Mouse (Mus musculus) neural tube, embryonic 12.5 days (tissue): ENCODE measurements around the gene Dstyk. TPM values are rescaled to one million over a fixed set of nuclear protein-coding genes. Genes with fewer than 3 reads are reported as not detected.
A peak's percentile ranks its signal among the peaks of the same experiment; 100 is the strongest.

Experiments
- ATAC-seq: fragments of 200-750 bp; cut with Nextera tagmentation; 2 replicates; pipeline ENCODE4 v1.8.0; 2017; ENCODE audit warnings: low read depth, mild to moderate bottlenecking, moderate TSS enrichment, moderate library complexity; ENCODE audit not compliant: low FRiP score
- H3K27ac ChIP-seq: fragments of 300-500 bp; sonication (generic); 2 replicates; pipeline ENCODE4 v1.5.1; 2016
- H3K27me3 ChIP-seq: fragments of 300-500 bp; sonication (generic); replicated peaks from 2 replicates; pipeline ENCODE4 v1.6.1; 2016; ENCODE audit warnings: mild to moderate bottlenecking
- H3K36me3 ChIP-seq: fragments of 300-500 bp; sonication (generic); 2 replicates; pipeline ENCODE4 v1.6.1; 2016; ENCODE audit warnings: mild to moderate bottlenecking
- H3K4me1 ChIP-seq: fragments of 300-500 bp; sonication (generic); 2 replicates; pipeline ENCODE4 v1.6.1; 2016
- H3K4me2 ChIP-seq: fragments of 300-500 bp; sonication (generic); replicated peaks from 2 replicates; pipeline ENCODE4 v1.6.1; 2016; ENCODE audit warnings: mild to moderate bottlenecking
- H3K4me3 ChIP-seq: fragments of 300-500 bp; sonication (generic); 2 replicates; pipeline ENCODE4 v1.5.1; 2016
- H3K9ac ChIP-seq: fragments of 300-500 bp; sonication (generic); 2 replicates; pipeline ENCODE4 v1.6.1; 2016; ENCODE audit warnings: mild to moderate bottlenecking
- H3K9me3 ChIP-seq: fragments of 300-500 bp; sonication (generic); 2 replicates; pipeline ENCODE4 v1.6.1; 2016; ENCODE audit warnings: mild to moderate bottlenecking
- WGBS: fragments of 180-500 bp; shearing (Covaris S2); methylation state at CpG from one replicate; pipeline ENCODE4 v1.1.7; 2016; 5-methylcytosine and 5-hydroxymethylcytosine counted together
- polyA plus RNA-seq: library from polyadenylated mRNA; unstranded; fragments of >200 nt; fragmentation: Nextera tagmentation; extraction: Ambion mirVana; gene quantifications from 2 replicates; pipeline ENCODE4 v1.2.1, GENCODE M21; 2016

The Dstyk gene
- 12.3 and 12.6 TPM in 2 replicates for polyA plus RNA-seq

GRCm38 (mm10) chr1:132417319-132418251 lies at the start of gene Dstyk:
TSS of gene Dstyk (plus strand) at chr1:132417555.
- peak within 1 kb of the TSS; percentile 80 for H3K4me2 ChIP-seq
- H3K4me1 ChIP-seq, result peaks cover 15% of the 10 kb centered on the region
- peak within 1 kb of the TSS; percentile 73 for H3K4me3 ChIP-seq
- under 1% methylated on average over 84 of the region's 85 CpGs for WGBS
- H3K36me3 ChIP-seq, result no peaks in the 10 kb centered on the region
- H3K27me3 ChIP-seq, result no peaks in the 10 kb centered on the region
- peak within 1 kb of the TSS; percentile 86 for H3K9ac ChIP-seq
- H3K9me3 ChIP-seq, result no peaks in the 10 kb centered on the region
- H3K27ac ChIP-seq, result peak within 1 kb of the TSS; percentile 82
- ATAC-seq, result peak; percentile 99

- no peak overlapping the region; the same call in 1 of the 2 replicates for H3K27ac ChIP-seq
- H3K4me1 ChIP-seq, result peaks cover 39% of the 10 kb centered on the region
- H3K27me3 ChIP-seq, result no peaks in the 10 kb centered on the region
- H3K4me3 ChIP-seq, result no peak overlapping the region
- H3K4me2 ChIP-seq, result 0 out of 2 replicates have a peak overlapping the region, but pooled peaks have one; percentile 9
- no peak overlapping the region for H3K9ac ChIP-seq
- ATAC-seq, result peak; percentile 90
- 39% methylated on average over 7 of the region's 7 CpGs for WGBS
- H3K36me3 ChIP-seq, result peaks cover 10% of the 10 kb centered on the region; the same call in 1 of the 2 replicates
- no peaks in the 10 kb centered on the region for H3K9me3 ChIP-seq
These were observed 49.5 kb upstream of the Dstyk start for GRCm38 (mm10) chr1:132367692-132368506.

DNA sequence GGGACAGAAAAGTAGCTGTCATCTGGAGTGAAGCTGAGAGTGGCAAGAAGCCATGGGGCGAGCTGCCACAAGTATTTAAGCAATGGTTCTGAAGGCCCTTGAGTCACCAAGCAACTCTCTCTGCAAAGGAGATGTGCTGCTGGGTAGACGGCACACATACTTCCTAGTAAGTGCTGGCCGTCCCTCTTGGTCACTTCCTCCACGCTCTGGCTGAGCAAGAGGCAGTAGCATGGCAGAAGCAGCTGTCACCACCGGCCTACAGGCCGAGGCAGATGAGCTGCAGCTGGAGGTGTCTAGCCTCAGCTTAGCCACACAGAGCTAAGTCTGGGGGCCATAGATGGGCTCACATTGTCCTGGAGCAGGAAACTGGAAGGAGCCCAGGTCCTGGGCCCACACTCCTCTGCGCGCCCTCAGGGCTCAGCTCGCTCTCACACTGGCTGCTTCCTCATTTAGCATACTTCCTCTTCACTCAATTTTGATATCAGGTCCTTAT lies 46.6 kb upstream of the Dstyk start:
- 90% methylated on average over 9 of the region's 9 CpGs for WGBS
- no peaks in the 10 kb centered on the region for H3K27me3 ChIP-seq
- no peak for ATAC-seq
- peaks cover 63% of the 10 kb centered on the region for H3K4me1 ChIP-seq
- peaks cover 10% of the 10 kb centered on the region; the same call in 1 of the 2 replicates for H3K36me3 ChIP-seq
- no peak overlapping the region for H3K4me2 ChIP-seq
- H3K27ac ChIP-seq, result no peak overlapping the region
- no peak overlapping the region for H3K4me3 ChIP-seq
- H3K9me3 ChIP-seq, result no peaks in the 10 kb centered on the region
- no peak overlapping the region for H3K9ac ChIP-seq

DNA sequence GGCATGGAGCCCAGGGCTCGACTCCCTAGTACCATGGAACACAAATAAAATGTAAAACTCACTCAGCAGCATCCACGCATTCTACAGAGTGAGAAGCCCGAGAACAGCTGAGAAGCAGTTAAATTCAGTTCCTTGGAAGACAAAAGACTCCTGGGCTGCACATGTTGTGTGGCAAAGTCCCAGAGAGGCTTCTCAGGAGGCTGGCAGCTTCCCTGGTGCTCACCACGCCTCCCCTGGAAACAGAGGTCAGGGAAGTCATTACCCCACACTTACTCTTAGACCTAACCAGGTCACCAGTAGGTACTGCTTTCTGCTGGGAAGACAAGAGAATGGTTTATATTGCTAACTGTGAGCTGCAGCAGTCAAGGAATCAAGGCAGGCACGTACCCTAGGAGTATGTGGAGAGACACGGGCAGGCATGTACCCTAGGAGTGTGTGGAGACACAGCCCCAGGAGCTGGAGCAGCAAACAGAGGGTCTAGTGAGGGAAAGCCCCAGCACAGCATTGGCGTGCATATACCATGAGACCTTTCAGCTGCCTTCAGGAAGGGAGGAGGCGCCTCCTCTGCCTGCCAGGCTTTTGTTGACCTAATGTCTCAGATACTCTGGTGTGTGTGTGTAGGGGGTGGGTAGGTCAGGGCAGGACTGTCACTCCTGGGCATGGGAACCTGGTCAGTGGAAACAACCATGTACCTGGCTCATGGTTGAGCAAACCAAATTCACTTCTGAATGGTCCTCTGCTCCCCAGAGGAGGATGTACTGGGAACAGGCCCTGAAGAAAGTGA lies 45.9 kb upstream of the Dstyk start:
- Histone ChIP-seq H3K4me2 (no peak overlapping the region), H3K9ac (no peak overlapping the region), H3K27me3 (no peaks in the 10 kb centered on the region), H3K36me3 (peaks cover 10% of the 10 kb centered on the region; the same call in 1 of the 2 replicates), H3K27ac (0 out of 2 replicates have a peak overlapping the region, but pooled peaks have one; percentile 43), H3K9me3 (no peaks in the 10 kb centered on the region), H3K4me3 (no peak overlapping the region), H3K4me1 (peaks cover 61% of the 10 kb centered on the region)
- WGBS, result 55% methylated on average over 8 of the region's 8 CpGs
- no peak for ATAC-seq

DNA sequence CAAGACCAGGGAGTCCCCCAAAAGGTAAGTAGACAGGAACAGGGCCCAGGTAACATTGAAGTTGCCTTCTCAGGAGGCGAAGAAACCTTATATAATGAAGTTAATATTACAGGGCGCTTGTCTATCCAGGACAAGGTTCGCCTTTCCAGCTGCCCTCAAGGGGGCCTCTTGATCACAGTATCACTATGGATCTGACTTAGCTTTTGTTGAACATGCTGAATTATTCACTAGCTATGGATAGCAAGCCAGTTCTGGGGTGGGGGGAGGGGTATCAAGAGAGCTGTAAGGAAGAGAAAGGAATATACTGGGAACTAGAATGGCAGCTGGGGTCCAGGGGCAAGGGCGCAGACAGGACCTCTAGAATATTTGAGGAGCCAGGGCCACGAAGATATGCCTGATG lies 45.0 kb upstream of the Dstyk start:
- Histone ChIP-seq H3K4me3 (no peak overlapping the region), H3K9ac (no peak overlapping the region), H3K9me3 (no peaks in the 10 kb centered on the region), H3K4me2 (no peak overlapping the region), H3K27me3 (no peaks in the 10 kb centered on the region), H3K36me3 (peaks cover 10% of the 10 kb centered on the region; the same call in 1 of the 2 replicates), H3K27ac (no peak overlapping the region), H3K4me1 (peaks cover 61% of the 10 kb centered on the region)
- WGBS, result 73% methylated on average over 5 of the region's 5 CpGs
- ATAC-seq, result no peak

DNA sequence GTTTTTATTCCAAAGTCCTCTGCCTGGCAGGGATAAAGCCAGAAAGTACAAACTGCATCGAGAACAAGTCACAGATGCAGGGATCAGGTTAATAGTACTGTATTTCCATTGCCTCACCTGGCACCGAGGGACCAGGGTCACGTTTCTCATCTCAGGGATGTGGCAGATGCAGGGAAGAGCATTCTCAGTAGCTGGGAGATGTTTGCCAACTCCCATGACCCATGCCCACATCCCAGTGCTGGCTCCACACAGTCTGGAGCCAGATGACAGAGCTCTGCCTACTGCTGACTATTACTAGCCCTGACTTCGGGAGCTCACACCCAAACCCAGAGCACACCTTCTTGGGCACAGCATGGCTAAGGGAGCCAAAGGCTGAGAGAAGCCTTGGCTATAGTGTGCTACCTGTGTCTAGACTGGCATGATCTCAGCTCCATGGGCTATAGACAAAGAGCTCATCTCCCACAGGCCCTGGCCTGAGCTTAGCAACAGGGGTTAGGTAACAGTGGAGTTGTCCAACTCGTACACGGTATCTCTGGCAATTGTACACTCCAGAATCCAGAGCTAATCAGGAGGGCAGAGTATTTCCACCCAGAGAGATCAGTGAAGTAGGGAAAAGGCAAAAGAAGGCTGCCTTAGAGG lies 44.3 kb upstream of the Dstyk start:
- 93% methylated on average over 6 of the region's 6 CpGs for WGBS
- no peak overlapping the region for H3K9ac ChIP-seq

GRCm38 (mm10) chr1:132374140-132374872 lies 43.0 kb upstream of the Dstyk start:
- peak; percentile 23; the same call in 1 of the 2 replicates for ATAC-seq
- no peak overlapping the region for H3K9ac ChIP-seq
- peaks cover 61% of the 10 kb centered on the region for H3K4me1 ChIP-seq
- H3K4me3 ChIP-seq, result no peak overlapping the region
- 0 out of 2 replicates have a peak overlapping the region, but pooled peaks have one; percentile 10 for H3K4me2 ChIP-seq
- WGBS, result 33% methylated on average over 5 of the region's 5 CpGs
- H3K9me3 ChIP-seq, result no peaks in the 10 kb centered on the region
- H3K27me3 ChIP-seq, result no peaks in the 10 kb centered on the region
- peaks cover 26% of the 10 kb centered on the region for H3K36me3 ChIP-seq
- no peak overlapping the region; the same call in 1 of the 2 replicates for H3K27ac ChIP-seq

More for the DNA sequence above, 44.3 kb upstream of the Dstyk start:
- Histone ChIP-seq H3K36me3 (peaks cover 15% of the 10 kb centered on the region; the same call in 1 of the 2 replicates), H3K4me1 (peaks cover 61% of the 10 kb centered on the region), H3K9me3 (no peaks in the 10 kb centered on the region), H3K4me3 (no peak overlapping the region), H3K4me2 (no peak overlapping the region), H3K27me3 (no peaks in the 10 kb centered on the region), H3K27ac (no peak overlapping the region)
- ATAC-seq, result no peak

DNA sequence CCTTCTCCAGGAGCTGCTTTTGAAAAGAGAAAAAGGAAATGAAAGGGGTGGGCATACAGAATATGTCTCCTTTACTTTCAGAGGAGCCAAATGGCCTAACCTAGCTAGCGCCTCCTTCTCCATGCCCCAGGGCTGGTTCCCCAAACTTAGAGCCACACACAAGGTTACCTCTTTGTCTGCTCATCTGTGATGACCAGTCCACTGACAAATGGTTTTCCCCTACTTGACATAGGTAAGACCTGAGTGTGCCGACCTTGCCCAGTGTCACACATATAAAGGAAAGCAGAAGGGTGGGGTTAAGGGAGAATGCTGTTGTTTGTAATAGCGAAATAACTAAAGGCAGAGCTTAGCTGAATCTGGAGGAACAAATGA lies 42.5 kb upstream of the Dstyk start:
- H3K4me1 ChIP-seq, result peaks cover 61% of the 10 kb centered on the region
- 67% methylated on average over 3 of the region's 3 CpGs for WGBS

DNA sequence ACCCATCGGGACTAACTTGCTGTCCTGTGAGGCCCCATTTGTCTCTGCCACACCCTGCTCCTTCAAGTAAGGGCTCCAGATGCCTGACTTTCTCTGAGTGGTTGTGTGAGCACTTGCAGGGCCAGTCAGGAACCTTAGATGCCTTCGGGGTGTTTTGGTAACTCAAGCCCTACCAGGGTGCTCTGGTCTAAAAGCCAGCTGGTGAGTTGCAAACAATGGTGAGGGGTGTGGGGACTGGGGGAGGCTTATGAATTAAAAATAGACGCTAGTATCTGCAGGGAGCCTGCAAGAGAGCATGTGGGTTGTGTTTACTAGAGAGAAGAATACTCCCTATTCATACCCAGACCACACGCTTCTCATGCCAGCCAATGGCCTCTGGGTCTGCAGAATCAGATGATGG lies 42.1 kb upstream of the Dstyk start:
- H3K27ac ChIP-seq, result no peak overlapping the region
- H3K27me3 ChIP-seq, result no peaks in the 10 kb centered on the region
- H3K36me3 ChIP-seq, result peaks cover 35% of the 10 kb centered on the region
- H3K9me3 ChIP-seq, result no peaks in the 10 kb centered on the region
- ATAC-seq, result 0 out of 2 replicates have a peak, but pooled peaks have one; percentile 2
- H3K9ac ChIP-seq, result no peak overlapping the region
- no peak overlapping the region for H3K4me3 ChIP-seq
- H3K4me1 ChIP-seq, result peaks cover 61% of the 10 kb centered on the region
- 43% methylated on average over 4 of the region's 4 CpGs for WGBS
- H3K4me2 ChIP-seq, result no peak overlapping the region

More for the DNA sequence above, 42.5 kb upstream of the Dstyk start:
- no peak overlapping the region for H3K4me3 ChIP-seq
- no peak overlapping the region for H3K4me2 ChIP-seq
- no peak overlapping the region; the same call in 1 of the 2 replicates for H3K27ac ChIP-seq
- no peak overlapping the region for H3K9ac ChIP-seq
- no peak for ATAC-seq
- peaks cover 32% of the 10 kb centered on the region for H3K36me3 ChIP-seq
- H3K9me3 ChIP-seq, result no peaks in the 10 kb centered on the region
- no peaks in the 10 kb centered on the region for H3K27me3 ChIP-seq

DNA sequence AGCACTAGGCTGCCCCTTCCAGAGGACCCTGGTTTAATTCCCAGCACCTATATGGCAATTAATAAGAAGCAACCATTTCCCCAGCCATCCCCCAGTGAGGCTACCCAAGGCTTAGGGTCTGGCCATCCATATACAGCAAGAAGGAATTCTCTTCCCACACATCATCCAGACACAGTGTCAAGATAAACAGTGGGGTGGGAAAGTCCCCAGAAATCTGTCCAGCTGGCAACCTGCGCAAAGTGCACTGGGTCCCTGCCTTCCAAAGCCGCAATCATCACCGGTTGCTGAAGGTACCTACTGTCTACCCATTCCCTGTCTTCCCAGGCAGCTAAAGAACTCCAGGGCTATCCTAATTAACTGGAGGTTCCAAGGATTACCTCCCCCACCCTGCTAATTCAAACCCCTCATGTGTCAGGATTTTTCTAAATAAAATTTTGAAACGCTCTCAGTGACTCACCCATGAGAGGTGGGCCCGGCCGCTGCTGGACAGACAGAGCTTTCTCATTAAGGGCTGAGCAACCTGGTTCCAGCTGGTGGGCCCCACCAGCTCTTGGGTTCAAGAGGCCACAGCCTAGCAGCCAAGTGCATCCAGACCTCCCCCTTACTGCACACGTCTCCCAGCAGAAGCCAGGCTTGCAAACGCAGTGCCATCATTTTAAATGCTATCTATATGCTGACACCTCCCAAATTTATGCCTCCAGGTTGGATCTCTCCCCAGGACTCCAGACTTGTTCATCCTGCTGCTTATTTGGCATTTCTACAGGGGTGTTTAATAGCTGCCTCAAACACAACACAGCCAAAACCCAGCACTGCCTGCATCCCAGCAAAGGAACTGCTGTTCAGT lies 40.9 kb upstream of the Dstyk start:
- ATAC-seq, result no peak
- 80% methylated on average over 8 of the region's 8 CpGs for WGBS
- Histone ChIP-seq H3K4me1 (peaks cover 57% of the 10 kb centered on the region), H3K4me2 (no peak overlapping the region), H3K36me3 (peaks cover 34% of the 10 kb centered on the region), H3K27me3 (no peaks in the 10 kb centered on the region), H3K4me3 (no peak overlapping the region), H3K9ac (0 out of 2 replicates have a peak overlapping the region, but pooled peaks have one; percentile 13), H3K27ac (no peak overlapping the region), H3K9me3 (no peaks in the 10 kb centered on the region)
